Mouse (Mus musculus): Measurements from ENCODE around the gene Myom1.

The Myom1 gene

DNA sequence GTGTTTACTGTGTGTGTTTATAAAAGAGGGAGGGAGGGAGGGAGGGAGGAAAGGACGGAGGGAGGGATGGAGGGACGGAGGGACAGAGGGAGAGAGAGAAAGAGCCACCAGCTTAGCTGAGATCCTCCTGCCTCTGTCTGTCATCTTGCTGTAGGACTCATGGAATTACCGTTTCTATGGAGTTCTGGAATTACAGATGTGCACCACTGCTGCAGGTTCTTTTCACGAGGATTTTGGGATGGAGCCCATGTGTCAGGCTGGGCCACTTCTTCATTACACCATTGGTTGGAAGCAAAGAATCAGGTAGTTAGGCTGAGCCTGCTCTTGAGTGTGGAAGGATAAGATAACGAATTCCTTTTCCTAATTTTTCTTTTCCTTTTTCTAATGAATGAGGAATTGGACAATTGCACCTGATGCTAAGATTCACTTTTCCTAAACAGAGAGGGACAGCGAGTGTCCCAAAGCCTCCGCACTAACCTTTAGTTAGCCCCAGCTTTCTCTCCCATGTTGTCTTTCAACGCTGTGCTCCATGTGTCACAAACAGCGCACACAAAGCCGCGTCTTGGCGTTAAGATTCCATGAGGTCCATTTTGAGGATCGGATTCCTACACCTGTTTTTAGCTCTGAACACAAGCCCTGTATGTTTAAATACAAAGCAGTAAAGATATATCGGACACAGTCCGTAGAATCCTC, 16.3 kb downstream of the Myom1 start:
- DNase-seq: no peak

DNA sequence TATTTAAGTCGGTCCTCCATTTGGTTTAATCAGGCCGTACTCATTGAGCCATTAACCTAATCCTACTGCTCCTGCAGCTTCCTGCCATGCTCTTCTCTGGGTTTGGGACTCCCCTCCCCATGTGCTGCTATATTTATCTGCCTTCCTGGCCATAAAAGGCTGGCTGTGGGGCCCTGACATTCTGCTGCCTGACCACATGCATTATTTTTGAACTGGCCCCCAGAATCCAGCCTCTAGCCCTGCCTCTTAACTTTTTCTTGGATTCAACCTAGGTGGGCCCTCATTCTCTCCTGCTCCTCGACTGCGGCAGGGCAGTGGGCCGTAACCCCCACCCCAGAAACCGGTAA, 16.8 kb downstream of the Myom1 start:
- no peak for DNase-seq

DNA sequence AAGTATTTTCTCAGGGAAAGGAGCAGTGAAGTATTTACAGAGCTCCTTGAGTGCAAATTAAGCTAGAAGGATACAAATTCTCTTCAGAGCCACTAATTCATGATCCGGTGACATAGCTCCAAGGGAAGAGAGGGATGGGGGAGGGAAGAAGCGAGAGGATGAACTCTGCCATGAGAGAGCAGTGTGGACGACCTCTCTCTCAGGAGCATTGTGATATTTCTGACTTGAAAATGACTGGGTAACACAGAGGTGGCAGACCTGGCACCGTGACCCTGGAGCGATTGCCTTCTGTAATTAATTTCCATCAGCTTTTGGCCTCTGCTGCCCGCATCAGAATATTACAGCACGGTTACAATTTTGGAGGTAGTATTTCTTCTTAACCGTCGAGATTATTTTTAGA, 17.4 kb downstream of the Myom1 start:
- DNase-seq: no peak

DNA sequence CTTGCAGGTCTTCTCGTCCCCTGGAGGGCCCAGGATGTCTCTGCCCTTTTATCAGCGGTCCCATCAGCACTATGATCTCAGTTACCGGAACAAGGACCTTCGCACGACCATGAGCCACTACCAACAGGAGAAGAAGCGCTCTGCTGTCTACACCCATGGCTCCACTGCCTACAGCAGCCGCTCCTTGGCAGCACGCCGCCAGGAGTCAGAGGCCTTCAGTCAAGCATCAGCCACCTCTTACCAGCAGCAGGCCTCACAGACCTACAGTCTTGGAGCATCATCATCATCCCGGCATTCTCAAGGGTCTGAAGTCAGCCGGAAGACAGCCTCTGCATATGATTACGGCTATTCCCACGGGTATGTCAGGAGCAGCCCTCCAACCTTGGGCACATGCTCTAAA, 20.4 kb downstream of the Myom1 start:
- DNase-seq: no peak

DNA sequence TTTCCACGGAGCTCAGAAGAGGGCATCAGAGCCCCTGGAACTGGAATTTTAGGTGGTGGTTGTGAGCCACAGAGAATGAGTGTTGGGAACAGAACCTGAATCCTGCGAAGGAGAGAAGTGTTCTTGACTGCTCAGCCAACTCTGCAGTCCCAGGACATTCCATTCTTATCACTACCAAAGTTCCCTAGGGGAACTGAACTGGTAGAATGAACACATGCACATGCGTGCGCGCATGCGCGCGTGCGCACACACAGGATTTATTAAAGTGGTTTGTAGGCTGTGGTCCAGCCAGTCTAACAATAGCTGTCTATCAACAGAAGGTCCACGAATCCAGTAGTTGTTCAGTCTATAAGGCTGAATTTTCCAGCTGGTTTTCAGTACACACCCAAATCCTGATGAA, 21.6 kb downstream of the Myom1 start:
- DNase-seq: no peak

DNA sequence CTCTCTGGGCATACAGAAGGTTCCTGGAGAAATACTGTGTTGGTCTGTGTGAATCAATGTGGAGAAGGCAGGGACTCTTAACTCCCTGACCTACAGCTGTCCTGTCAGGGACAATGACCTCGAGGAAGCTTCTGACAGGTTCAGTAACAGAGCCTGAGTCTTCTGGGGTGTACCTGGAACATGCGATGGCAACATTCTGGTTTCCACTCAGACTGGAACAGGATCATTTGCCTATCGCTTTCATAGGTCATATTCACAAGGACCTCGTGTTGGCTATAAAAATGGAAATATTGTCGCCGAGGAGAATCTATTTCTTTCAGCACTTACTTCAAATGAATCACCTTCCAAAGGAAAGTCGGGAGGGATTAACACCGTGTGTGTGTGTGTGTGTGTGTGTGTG, 23.5 kb downstream of the Myom1 start:
- DNase-seq: no peak

DNA sequence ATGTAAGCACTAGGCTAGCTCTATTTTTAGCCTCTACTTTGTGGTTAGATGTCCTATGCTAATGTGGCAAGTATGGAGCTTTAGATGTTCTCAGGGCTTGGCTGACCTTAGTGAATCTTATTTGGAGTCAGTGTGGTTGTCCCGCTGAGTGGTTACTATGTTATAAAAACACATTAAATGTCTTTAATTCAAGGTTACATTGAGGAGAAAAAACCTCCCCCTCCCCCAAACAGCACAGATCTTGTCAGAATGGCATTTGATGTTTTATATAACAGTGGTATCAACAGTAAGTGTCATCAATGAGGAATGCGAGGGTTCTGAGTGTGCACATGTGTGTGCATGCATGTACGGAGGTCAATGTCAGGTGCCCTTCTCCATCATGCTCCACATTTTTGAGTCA, 24.8 kb downstream of the Myom1 start:
- DNase-seq: no peak

DNA sequence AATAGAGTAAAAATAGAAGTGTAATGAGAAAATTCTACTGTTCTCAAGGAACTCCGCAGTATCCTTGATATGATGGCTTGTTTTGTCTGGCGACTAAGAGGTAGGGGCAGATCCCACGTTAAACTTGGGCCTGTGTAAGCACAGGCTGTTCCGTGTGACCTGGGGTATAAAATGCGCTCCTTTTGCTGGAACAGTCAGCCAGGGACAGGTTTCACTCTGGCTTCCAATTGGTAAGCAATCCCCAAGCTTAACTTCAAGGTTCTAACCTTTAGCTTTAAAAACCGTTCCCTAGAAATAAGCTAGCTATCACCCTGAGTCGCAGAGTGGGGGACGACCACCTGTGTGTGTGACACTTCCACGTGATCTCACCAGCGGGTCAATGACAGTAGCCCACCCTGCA, 30.3 kb downstream of the Myom1 start:
- DNase-seq: no peak

DNA sequence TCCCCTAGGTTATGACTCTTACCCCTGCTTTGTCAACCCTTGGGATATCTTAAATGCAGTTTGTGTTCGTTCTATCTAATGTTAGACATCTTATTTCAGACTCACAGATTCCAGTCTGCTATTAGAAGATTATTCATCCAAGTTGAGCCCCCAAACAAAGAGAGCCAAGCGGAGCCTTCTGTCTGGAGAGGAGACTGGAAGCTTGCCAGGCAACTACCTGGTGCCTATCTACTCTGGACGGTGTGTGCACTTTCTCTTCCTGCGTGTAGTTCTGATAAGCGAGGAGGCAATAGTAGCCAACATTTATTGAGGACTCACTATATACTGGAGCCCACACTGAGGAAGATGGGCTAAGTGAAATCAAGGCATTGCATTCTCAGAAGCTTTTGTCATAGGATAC, 32.0 kb downstream of the Myom1 start:
- no peak for DNase-seq

DNA sequence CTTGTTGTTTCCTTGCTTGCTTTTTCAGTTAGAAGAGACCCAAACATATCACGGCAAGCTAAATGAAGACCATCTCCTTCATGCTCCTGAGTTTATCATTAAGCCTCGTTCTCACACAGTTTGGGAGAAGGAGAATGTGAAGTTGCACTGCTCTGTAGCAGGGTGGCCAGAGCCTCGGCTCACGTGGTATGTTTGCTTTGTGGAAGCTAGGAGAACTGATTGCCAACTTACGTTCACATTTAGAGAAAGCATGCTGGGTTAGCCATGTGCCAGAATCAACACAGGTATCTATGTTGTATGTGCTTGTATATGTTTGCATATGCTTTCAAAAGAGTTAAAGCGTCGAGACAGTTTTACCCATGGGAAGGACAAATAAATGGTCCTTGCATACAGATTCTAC, 34.8 kb downstream of the Myom1 start:
- DNase-seq: no peak

DNA sequence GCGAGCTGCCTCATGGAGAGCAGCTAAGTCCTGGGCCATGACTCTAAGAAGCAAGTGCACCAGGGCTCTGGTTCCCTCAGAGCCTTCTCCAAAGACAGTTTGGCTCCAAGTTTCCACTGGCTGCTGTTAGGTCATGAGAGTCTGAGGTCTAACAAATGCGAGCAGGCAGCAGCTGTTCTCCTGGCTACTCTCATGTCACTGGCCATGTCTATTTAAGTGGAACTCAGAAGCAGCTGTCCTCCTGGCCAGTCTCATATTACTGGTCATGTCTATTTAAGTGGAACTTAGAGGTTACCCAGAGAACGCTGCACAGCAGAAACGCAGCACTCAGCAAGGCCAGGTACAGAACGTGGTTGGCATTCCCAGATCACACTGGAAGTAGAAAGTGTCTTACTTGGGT, 36.4 kb downstream of the Myom1 start:
- no peak for DNase-seq

DNA sequence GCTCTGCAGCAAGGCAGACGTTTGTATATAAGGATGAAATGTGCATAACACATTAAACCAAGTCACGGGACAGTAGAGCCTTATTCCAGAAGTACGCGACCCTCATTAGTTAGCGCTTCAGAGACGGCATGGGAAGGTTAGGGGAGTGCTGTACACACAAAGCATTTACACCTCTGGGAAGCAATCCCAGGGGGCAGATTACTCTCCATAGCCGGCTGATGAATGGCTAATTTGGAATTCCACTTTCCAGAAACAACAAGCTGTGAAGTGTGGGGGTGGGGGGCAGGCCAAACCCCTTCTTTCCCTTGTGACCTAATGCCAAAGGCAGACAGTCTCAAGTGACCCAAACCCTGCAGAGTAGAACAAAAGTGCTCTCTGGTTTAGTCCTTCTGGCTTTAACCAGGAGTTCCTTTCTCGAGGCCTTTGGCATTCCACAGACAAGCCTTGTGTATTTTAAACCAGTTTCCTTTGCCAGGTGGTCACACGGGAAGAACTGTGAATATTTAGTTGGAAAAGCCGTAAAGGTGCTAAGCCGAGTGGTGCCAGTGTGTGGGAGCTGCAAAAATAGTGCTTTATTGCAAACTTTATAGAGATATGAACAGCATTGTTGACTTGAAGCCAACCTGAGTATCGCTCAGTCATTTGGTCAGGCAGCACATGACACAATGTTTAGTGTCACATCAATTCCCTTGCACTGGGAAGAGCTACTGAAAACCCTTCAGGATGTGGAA, 37.6 kb downstream of the Myom1 start:
- DNase-seq: no peak

DNA sequence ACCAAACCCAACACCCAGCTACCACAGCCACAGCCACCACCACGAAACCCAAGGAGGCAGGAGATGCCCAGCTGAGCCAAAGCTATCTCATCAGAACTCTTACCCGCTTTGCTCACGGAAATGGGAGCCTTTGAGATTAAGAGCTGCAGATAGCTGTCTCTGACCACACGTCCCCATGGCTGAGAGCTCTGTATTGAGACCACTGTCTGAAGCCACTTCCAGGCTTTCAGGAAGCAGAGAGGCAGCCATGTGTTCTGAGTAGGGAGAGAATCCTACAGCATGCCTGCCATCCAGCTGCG, 38.1 kb downstream of the Myom1 start:
- DNase-seq: no peak

DNA sequence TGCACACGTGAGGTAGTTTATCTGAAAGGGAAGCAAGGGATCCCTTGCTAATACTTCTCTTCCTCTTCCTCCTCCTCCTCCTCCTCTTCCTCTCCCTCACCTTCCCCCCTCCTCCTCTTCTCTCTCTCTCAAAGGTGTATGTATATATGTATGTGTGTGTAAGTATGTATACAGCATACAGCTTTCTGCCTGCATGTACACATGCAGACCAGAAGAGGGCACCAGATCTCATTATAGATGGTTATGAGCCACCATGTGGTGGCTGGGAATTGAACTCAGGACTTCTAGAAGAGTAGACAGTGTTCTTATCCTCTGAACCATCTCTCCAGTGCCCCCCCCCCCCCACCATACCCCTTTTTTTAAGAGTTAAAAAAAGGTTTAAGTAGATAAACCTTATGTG, 40.2 kb downstream of the Myom1 start:
- DNase-seq: no peak

DNA sequence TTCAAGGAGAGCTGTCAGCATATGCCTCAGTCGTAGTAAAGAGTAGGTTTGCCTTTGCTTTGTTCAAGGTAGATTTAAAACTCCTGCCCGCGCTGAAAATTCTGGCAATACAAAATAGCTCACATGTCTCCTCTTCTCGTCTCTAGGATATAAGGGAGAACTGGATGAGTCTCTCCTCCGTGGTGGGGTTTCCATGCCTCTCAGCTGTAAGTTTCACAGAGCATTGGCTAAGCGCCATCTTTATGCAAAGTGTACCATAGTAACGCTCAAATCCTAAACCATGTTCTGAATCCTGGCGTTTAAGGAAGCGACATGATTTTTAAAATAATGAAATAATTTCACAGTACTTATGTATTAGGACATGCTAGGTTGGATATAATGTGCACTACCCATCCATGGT, 43.2 kb downstream of the Myom1 start:
- DNase-seq: no peak

DNA sequence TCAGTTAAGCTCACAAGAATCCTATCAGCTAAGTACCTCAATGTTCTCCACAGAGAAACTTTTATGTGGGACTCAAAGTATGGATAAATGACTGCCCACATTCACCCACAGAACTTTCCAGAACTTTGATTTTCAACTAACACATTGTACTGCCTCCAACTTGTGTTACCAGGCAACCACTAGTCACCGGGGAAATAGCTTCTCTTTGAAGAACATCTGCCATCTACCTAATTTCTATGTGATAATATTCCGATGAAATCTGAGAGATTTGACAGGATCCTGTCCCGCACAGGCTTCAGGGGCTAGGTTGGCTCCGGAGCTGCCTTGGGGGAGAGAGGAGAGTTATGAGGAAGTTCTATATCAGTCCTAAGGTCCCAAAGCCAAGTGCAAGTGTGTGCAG, 44.4 kb downstream of the Myom1 start:
- DNase-seq: no peak

DNA sequence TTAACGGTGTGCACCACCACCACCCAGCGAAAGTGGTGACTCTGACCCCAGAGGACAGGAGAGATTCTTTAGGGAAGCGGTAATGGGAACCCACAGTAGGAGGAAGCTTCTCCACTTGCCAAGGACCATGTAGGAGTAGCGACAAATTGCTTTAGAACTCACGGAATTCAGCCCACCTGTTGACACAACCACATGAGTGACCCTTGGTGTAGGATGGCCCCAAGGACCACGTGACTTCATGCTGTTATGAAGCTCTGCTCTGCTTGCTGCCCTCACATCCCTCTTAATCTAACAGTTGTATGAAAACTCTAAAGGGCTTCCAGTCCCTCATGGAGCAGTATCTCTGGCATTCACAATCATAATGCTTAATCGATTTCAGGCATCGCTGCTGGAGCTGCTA, 46.9 kb downstream of the Myom1 start:
- no peak for DNase-seq

DNA sequence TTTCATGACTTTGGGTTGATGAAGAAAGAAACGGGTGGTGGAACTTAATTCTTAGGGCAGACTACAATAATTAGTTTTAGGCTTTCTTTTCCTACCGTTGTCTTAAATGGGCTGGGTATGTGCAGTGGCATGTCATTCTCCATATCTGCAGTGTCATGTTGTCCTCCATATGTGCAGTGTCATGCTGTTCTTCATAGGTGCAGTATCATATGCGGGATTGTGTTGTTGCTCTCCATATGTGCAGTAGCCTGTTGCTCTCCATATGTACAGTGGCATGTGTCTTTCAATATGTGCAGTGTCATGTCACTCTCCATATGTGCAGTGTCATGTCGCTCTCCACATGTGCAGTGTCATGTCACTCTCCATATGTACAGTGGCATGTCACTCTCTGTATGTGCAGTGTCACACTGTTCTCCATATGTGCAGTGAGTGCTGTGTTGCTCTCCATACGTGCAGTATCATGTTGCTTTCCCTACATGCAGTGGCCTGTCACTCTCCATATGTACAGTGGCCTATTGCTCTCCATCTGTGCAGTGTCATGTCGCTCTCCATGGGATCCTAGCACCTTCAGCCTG, 50.8 kb downstream of the Myom1 start:
- no peak for DNase-seq

DNA sequence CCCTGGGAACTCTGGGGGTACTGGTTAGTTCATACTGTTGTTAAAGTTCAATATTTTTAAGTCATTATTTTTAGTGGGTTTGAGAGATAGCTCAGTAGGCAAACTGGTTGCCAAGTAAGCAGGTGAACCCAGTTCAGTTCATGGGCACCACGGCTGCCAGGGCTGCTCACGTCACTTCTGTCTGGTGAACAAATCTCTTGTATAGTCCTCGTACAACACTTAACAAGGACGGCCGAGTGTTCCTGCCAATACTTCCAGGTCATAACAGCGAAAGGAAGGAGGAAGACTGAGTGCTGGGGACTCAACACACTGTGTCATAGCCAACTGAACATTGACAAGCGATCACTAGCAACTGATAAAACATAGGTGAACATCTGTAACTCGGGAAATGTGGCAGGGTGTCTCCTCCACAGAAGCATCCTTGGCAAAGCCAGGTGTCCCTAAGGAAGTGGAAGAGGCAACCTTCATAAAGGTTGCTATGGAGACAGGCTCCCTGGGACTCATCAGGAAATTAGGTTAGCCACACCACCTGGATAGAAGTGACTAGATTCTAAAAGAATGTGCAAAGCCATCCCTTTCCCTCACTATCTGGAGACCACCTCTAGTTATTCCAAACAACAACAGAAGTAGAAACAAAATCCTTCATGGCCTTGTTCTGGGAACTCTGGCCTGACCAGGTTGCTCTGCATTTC, 52.9 kb downstream of the Myom1 start:
- DNase-seq: no peak

DNA sequence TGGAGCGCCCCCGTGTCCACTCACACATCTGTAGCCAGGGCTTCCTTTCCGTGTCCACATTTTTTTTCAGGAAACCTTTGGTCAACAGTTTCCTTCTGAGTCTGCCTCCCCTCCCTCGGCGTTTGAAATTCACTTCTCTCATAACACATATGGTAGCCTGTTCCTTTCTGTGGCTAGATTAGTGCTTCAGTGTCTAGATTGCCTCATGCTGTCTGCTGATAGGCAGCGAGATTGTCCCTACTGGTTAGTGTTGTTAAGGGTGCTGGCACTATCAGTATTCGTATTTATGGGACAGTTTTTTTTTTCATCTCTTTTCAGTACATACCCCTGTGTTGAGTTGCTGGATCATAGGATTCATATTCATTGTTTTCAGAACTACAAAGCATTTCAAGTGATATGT, 54.0 kb downstream of the Myom1 start:
- no peak for DNase-seq

DNA sequence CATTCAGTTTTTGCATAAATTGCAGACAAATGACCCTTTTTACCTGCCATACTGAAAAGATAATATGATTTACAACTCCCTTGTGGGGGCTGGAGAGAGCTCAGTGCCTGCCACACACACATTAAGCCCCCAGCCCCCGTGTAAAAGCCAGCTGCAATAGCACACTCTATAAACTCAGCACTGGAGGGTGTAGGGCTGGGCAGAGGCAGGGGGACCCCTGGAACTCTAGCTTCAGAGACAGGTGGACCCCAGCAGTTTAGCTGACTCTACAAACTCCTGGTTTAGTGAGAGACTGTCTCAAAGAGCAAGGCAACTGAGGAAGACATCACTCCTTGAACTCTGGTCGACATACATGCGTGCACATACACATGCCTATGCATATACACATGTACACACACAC, 55.3 kb downstream of the Myom1 start:
- no peak for DNase-seq

DNA sequence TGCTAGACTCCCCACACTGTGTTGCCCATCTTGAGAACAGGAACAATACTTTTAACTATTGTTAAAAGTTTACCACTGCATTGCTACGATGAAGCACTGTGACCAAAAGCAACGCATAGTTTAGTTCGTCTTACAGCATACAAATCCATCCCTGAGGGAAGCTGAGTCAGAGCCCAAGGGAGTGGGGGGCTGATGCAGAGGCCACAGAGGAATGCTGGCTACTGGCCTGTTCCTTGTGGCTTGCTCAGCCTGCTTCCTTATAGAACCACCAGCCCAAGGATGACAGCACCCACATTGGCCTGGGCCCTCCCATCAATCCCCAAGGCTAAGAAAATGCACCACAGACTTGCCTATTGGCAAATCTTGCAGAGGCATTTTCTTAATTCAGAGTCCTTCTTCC, 56.8 kb downstream of the Myom1 start:
- DNase-seq: no peak

DNA sequence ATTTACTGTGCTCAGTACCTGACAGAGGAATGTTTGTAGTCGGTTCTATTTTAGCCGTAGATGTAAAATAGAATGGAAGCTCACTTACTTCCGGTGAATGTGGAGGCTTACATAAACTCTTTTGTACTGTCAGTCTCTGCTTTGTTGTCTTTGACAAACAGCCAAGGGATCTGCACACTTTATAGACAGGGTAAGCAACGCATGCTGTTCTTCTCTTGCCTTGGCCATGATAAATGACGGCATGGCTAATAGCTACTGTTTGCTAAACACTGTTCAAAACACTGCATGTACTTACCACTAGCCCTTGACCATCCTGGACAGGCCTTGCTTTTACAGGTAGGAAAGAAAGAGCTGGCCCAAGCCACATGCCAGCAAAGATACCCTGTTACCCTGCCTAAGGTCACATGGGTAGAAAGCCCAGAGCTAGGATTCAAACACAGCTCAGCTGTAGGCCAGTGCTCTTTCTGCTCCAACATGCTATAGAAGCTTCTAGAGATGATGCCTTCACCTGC, 59.7 kb downstream of the Myom1 start:
- DNase-seq: no peak
